Mouse (Mus musculus) heart, adult 18-20 months (tissue): ENCODE data around the gene Ccr4. TPM values are rescaled to one million over a fixed set of nuclear protein-coding genes. Genes with fewer than 3 reads are reported as not detected.

Experiments used
- DNase-seq, 2 experiments: peaks; one replicate each; pipeline ENCODE4 v3.0.0; 2021 to 2022; ENCODE audit warnings: mixed read lengths in 1 of 2
- long read RNA-seq, 2 experiments: library from polyadenylated mRNA; stranded (forward); transcript quantifications; one replicate each; pipeline ENCODE4 v2.0.0; 2021
- total RNA-seq, 2 experiments: library from RNA; stranded (reverse); gene quantifications; 2 replicates each; pipeline ENCODE4 v1.2.3; 2021

Gene Ccr4
- not detected for total RNA-seq
- long read RNA-seq, experiment 1: 0 reads
- long read RNA-seq, experiment 2: 0 reads

DNA sequence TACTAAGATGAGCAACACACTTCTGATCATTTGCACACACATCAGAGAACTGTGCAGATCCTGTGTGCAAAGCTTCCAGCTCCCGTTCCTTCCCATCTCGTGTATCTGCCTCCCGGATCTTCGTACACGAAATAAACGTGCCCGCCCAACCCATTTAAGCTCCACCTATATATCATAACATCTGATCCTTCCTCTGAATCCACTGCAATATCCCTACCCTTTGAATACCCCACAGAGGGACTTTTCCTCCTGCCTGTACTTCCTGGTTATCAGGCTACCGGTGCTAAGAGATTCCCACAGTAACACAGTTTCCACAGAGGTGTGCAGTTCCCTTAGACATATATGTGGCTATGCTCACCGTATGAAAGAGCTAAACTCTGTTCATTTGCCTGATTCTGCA is at the start of gene Ccr4:
Gene Ccr4 (minus strand): TSS at position 101 of the 400 bp plus-strand sequence.
- DNase-seq: no peak

DNA sequence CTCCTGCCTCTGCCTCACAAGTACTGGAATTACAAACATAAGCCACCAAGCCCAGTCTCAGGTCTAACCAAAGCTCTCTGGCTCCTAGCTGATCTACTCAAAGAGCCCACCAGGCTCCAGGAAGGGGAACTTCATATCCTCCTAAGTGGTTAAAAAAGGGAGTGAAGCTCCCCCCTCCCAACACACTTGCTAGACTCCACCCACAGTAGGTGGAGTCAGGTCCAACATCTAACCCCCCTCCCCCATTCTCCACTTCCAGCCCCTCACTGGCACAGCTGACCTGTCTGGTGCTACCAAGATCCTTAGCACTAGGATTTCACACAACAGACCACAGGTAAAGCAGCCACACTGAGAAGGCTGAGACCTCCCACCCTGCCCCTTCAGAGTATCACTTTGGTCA is 49.1 kb upstream of the Ccr4 start:
- DNase-seq: no peak

GRCm38 (mm10) chr9:114550033-114550432 is 45.3 kb upstream of the Ccr4 start:
- DNase-seq: no peak

- no peak for DNase-seq
Measured at GRCm38 (mm10) chr9:114549117-114549516, 44.4 kb upstream of the Ccr4 start.

DNA sequence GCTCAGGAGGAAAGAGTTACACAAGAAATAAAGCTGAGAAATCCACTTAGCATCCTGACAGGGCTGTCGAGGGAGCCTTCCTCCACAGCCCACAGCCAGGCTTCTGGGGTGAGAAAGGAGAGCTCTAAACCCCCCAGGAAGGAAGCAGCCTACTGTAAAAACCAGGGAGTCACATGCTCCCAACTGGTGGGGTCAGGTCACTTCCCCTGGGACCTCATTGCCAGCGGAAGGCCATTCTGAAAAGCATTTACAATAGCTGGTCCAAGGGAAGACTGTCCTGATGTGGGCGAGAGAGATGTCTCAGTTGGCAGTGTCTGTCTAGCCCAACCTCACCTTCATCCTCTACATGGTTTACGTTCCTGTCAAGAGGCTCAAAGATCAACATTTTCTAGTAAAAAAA is 43.8 kb upstream of the Ccr4 start:
- DNase-seq: no peak

DNA sequence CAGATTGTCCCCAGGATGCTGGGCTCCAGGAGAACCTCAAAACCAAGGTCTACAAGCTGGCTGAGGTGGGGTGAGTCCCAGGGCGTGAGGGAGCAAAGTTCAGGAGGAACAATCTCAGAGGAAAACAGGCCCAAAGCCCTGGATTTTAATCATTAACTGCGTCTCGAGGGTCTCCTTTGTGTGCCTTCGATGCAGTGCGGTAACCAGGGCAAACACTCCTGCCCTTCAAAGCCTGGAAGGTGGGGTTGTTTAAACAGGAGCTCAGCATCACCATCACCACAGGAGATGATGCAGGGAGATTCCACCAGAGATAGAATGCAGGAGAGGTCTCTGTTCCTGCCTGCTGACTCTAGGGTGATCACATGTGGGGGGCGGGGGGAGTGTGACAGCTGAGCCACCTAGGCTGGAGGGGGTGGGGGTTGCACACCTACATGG is 42.9 kb upstream of the Ccr4 start:
- no peak for DNase-seq

- DNase-seq: no peak
Measured at GRCm38 (mm10) chr9:114546765-114547164, 42.0 kb upstream of the Ccr4 start.

- DNase-seq: no peak
Measured at GRCm38 (mm10) chr9:114544754-114545393, 40.2 kb upstream of the Ccr4 start.

- no peak for DNase-seq
Measured at GRCm38 (mm10) chr9:114543882-114544753, 39.4 kb upstream of the Ccr4 start.

DNA sequence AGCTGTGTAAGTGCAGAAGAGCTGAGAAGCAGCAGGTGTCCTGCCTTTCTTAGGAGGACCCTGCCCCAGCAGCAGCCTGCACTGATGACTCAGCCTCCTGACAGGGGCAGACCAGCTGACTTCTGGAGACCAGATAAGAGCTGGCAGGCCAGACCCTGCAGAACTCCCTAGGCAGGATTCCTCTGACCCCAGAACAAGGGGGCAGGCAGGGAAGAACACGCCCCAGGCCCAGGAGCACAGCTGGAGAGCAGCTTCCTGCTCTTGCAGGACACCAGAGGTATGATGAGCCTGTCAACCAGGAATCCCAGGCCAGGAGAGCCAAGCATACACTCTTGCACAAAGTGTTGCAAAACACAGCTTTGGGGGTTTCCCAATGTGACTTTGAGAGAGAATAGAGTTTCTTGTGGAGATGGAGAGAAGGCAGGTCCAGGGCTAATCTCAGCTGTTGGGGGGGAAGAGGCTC is 36.6 kb upstream of the Ccr4 start:
- peak; percentile 40 to 53 for DNase-seq

- DNase-seq: peak; percentile 11 to 23
Measured at GRCm38 (mm10) chr9:114538996-114539563, 34.4 kb upstream of the Ccr4 start.

- no peak for DNase-seq
Measured at GRCm38 (mm10) chr9:114536628-114537027, 31.9 kb upstream of the Ccr4 start.

DNA sequence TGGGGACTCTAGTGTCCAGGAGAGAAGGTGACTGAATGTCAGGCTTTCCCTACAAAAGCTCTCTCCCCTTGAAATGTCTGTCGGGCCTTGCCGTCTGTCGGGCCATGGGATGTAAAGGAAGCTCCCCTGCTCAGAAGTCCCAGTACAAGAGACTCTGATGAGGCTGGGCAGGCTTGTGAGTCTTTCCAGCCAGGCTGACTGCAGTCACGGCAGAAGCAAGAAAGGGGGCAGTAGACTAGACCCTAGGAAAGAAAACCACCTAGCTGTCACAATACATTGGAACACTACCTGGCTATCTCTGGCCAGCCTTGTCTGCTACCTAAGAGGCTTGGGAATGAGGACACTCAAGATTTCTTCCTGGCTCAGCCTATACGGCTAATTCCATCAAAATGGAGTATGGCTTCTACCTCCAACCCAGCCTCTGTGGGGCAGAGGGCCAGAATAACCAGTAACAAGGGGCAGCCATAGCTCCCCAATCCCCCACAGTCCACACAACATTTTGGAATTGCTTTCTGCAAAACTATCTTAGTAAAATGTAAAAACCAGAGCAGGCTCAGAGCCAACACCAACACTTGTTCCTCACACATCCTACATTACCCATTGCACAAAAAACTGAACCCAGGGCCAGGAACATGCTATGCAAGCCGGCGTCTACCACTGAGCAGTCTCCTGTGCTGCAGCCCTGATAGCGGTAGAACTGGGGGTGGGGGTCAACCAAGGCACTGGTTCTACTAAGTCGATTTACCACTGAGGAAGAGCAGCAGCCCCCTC is 30.2 kb upstream of the Ccr4 start:
- DNase-seq: no peak

- no peak for DNase-seq
Measured at GRCm38 (mm10) chr9:114533848-114534247, 29.1 kb upstream of the Ccr4 start.

DNA sequence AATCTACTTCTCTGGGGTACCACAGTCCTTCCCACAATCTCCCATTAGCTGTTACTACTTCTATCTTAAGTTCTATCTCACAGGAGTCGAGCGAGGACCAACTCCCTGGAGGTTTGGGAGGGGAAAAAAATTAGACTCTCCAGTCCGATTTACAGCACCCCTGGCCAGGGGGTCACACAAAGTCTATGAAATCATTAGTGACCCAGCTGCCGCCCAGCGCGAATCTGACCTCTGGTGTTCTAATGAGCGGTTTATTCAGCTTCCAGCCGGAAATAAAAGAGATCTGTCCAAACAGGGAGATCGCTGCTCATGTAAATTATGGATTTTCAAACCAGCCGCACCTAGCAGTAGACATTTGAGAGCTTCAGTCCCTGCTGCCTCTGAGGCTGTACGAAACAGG is 26.6 kb upstream of the Ccr4 start:
- no peak for DNase-seq

DNA sequence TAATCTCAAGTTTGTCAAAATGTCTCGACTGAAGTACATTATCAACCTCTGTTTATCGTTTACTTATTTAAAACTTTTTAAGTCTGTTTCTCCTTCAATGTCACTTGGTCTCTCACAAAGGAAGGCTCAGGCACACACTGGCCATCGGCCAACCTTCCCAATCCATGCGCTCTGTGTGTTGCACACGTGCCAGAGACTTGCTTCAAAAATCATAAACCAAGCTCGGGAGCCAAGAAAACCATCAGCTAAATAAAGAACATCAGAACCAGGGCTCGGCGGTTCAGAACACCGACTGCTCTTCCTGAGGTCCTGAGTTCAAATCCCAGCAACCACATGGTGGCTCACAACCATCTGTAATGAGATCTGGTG is 23.9 kb upstream of the Ccr4 start:
- peak; percentile 30 to 54 for DNase-seq

DNA sequence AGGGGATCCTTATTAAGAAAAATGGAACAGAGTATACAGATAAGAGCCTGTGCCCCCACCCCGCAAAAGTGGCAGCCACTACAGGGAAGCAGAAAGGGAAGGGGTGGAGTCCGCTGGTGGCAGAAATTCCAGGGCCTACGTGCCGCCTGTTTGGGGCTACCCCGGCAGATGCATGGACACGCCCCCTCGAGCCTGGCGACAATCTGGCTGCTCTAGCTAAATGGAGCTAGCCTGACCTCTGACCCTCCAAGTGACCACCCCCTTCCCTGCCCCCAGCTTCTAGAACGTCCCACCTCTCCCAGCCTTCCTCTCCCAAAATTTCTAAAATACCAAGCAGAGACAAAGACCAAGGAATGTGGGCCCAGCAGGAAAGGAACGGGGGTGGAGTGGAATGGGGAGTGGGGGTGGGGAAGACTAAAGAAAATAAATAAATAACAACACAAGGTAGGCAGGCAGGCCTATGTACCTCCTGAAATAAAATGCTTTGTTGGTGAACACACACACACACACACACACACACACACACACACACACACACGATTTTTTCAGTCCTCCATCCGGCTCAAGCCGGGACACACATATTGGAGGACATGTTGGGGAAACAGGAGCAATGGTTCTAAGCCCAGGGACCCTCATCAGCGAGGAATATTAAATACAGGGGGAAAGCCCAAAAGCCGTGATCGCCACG is 23.4 kb upstream of the Ccr4 start:
- peak; percentile 14 to 21 for DNase-seq

GRCm38 (mm10) chr9:114527085-114527484 is 22.4 kb upstream of the Ccr4 start:
- DNase-seq: peak; percentile 76

- DNase-seq: peak in 1 of 2 experiments; percentile 13
Measured at GRCm38 (mm10) chr9:114526581-114526980, 21.9 kb upstream of the Ccr4 start.

GRCm38 (mm10) chr9:114525891-114526290 is 21.2 kb upstream of the Ccr4 start:
- DNase-seq: no peak

DNA sequence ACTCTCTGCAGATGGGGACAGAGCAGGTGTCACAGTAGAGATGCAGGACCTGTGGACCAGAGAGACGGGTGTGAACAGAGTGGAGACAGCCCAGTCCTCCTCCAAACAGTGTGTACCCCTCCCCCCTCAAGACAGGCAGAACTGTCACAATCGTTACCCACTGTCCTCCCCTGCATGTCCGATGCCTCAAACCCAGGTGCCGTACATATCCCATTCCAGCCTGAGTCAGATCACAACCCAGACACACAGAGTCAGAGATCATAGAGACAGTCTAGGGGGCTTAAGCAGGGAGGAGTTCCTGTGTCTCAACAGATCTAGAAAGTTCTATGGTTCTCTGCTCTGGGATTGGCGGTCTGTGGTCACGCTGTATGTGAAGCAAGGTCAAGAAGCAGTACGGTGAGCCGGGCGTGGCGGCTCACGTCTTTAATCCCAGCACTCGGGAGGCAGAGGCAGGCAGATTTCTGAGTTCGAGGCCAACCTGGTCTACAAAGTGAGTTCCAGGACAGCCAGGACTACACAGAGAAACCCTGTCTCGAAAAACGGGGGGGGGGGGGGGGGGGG is 20.4 kb upstream of the Ccr4 start:
- DNase-seq: no peak
